Mouse (Mus musculus): ENCODE data around the gene Hnrnpa0. TPM values are rescaled to one million over a fixed set of nuclear protein-coding genes. Genes with fewer than 3 reads are reported as not detected.

Hnrnpa0 gene
- polyA plus RNA-seq (2015; fragmentation: Nextera tagmentation; extraction: Ambion mirVana) = 40.5 and 48.7 TPM in 2 replicates

- Histone ChIP-seq H3K27me3 (replicated peaks) (no peaks in the 10 kb centered on the region), H3K4me2 (peak within 1 kb of the TSS; percentile 75), H3K4me3 (peak within 1 kb of the TSS; percentile 51), H3K27ac (peak within 1 kb of the TSS; percentile 99), H3K4me1 (peaks cover 34% of the 10 kb centered on the region), H3K36me3 (replicated peaks) (no peaks in the 10 kb centered on the region), H3K9ac (peak within 1 kb of the TSS; percentile 95), H3K9me3 (no peaks in the 10 kb centered on the region)
- WGBS = under 1% methylated on average over 59 of the region's 62 CpGs
- peak; percentile 96 for ATAC-seq (replicated peaks)
Observed at GRCm38 (mm10) chr13:58128396-58128767, at the start of gene Hnrnpa0. TSS of gene Hnrnpa0 (minus strand) at chr13:58128556.

- Histone ChIP-seq H3K36me3 (replicated peaks) (peaks cover 16% of the 10 kb centered on the region; the same call in 1 of the 2 replicates), H3K4me1 (no peaks in the 10 kb centered on the region), H3K9ac (no peak overlapping the region), H3K4me3 (no peak overlapping the region), H3K27ac (no peak overlapping the region), H3K9me3 (no peaks in the 10 kb centered on the region), H3K4me2 (no peak overlapping the region), H3K27me3 (replicated peaks) (no peaks in the 10 kb centered on the region)
- ATAC-seq (replicated peaks) = no peak
- 81% methylated on average over 9 of the region's 9 CpGs for WGBS
Observed at GRCm38 (mm10) chr13:58177511-58178208, 49.3 kb upstream of the Hnrnpa0 start.

DNA sequence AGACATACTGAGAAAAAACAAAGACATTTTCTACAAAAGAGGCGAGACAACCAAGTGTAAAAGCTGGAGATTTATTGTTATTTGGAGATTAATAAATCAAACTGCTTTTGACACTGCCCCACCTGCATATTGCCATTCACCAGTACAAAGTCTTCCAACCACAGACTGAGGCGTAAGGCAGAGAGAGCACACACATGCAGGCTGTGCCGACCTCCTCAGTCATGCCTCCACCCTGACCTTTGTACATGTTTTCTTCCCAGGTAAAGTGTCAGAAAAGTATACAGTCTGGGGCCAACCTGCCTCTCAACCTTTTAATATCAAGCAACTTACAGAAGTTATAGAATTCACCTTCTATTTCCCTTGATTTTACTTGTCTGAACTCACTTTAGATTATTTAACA, 47.7 kb upstream of the Hnrnpa0 start:
- H3K9ac ChIP-seq = no peak overlapping the region
- peaks cover 16% of the 10 kb centered on the region; the same call in 1 of the 2 replicates for H3K36me3 ChIP-seq (replicated peaks)
- H3K4me1 ChIP-seq = no peaks in the 10 kb centered on the region
- H3K4me2 ChIP-seq = no peak overlapping the region
- no peaks in the 10 kb centered on the region for H3K9me3 ChIP-seq
- no peak overlapping the region for H3K4me3 ChIP-seq
- 98% methylated on average over 3 of the region's 3 CpGs for WGBS
- no peaks in the 10 kb centered on the region for H3K27me3 ChIP-seq (replicated peaks)
- ATAC-seq (replicated peaks) = no peak
- H3K27ac ChIP-seq = no peak overlapping the region

- H3K9me3 ChIP-seq = no peaks in the 10 kb centered on the region
- peaks cover 11% of the 10 kb centered on the region for H3K36me3 ChIP-seq (replicated peaks)
- H3K9ac ChIP-seq = no peak overlapping the region
- no peak overlapping the region for H3K4me3 ChIP-seq
- no peak for ATAC-seq (replicated peaks)
- H3K4me2 ChIP-seq = no peak overlapping the region
- H3K4me1 ChIP-seq = no peaks in the 10 kb centered on the region; the same call in 1 of the 2 replicates
- H3K27me3 ChIP-seq (replicated peaks) = no peaks in the 10 kb centered on the region
- no peak overlapping the region for H3K27ac ChIP-seq
Observed at GRCm38 (mm10) chr13:58168119-58168518, 39.8 kb upstream of the Hnrnpa0 start.

GRCm38 (mm10) chr13:58163343-58163742, 35.0 kb upstream of the Hnrnpa0 start:
- peaks cover 2% of the 10 kb centered on the region; the same call in 1 of the 2 replicates for H3K4me1 ChIP-seq

DNA sequence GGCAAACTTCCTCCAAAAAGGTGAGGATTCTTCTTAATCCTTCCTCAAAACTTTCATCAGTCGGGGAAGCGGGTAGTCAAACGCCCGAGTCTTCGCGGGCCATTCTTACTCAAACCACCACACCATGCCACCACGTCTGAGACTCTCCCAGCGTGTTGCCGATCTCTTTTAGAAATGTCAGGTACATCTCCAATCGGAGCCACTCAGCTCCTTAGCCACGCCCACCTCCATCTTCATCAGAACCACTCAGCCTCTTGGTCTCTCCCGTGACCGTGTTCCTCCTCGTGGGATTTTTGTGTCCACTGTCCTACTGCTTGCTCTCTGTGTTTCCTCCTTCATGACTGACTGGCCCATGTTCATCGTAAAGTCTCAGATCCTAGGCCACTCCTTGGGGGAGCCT, 32.4 kb upstream of the Hnrnpa0 start:
- H3K36me3 ChIP-seq (replicated peaks) = peaks cover 17% of the 10 kb centered on the region; the same call in 1 of the 2 replicates
- no peak overlapping the region for H3K4me2 ChIP-seq
- no peak overlapping the region for H3K9ac ChIP-seq
- no peak for ATAC-seq (replicated peaks)
- H3K4me3 ChIP-seq = no peak overlapping the region
- H3K27ac ChIP-seq = no peak overlapping the region
- 96% methylated on average over 15 of the region's 15 CpGs for WGBS
- H3K9me3 ChIP-seq = no peaks in the 10 kb centered on the region
- no peaks in the 10 kb centered on the region for H3K27me3 ChIP-seq (replicated peaks)
- peaks cover 15% of the 10 kb centered on the region for H3K4me1 ChIP-seq

More at GRCm38 (mm10) chr13:58163343-58163742, 35.0 kb upstream of the Hnrnpa0 start:
- Histone ChIP-seq H3K4me2 (no peak overlapping the region), H3K27me3 (replicated peaks) (no peaks in the 10 kb centered on the region), H3K27ac (no peak overlapping the region), H3K4me3 (no peak overlapping the region), H3K36me3 (replicated peaks) (peaks cover 17% of the 10 kb centered on the region; the same call in 1 of the 2 replicates), H3K9me3 (no peaks in the 10 kb centered on the region), H3K9ac (no peak overlapping the region)
- WGBS = 97% methylated on average over 12 of the region's 12 CpGs
- ATAC-seq (replicated peaks) = no peak

DNA sequence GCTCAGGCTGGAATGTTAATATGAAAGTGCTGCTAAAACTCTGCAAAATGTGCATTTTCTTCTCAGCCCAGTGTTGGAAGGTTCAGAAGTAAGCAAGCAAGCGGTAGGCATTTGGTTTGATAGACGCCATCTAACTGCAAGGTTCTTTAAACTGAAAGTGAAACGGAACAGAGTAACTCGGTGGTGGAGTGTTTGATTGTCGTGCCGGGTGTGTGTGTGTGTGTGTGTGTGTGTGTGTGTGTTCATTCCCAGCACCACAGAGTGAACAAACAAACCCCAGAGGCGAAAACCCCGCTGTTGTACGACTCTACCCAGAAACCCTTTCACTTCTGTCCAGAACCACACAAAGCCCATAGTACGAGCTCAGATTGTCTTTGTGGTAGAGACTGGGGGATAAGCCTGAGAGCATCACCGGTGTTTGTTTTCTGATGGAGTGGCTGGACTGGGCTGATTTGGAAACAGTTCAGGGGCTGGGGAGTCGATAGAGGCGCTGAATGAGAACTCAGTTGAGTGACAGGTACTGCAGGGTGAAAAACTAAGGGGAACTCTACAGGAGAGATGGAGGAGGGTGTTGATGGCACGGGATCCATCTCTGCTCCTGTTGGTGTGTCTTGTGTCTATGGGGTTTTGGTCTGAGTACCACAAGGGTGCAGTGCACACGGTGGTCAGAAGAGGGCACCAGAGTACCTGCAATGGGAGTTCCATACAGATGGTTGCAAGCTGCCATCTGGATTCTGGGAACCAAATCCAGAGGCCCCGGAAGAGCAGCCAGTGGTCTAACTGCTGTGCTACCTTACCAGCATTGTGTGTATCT, 29.9 kb upstream of the Hnrnpa0 start:
- no peaks in the 10 kb centered on the region for H3K9me3 ChIP-seq
- 7% methylated on average over 16 of the region's 16 CpGs for WGBS
- H3K4me2 ChIP-seq = peak overlapping the region; percentile 97
- peak overlapping the region; percentile 84 for H3K9ac ChIP-seq
- ATAC-seq (replicated peaks) = peak; percentile 43; the same call in 1 of the 2 replicates
- H3K27ac ChIP-seq = peak overlapping the region; percentile 77
- peaks cover 15% of the 10 kb centered on the region for H3K4me1 ChIP-seq
- H3K27me3 ChIP-seq (replicated peaks) = no peaks in the 10 kb centered on the region
- H3K36me3 ChIP-seq (replicated peaks) = peaks cover 11% of the 10 kb centered on the region; the same call in 1 of the 2 replicates
- peak overlapping the region; percentile 96 for H3K4me3 ChIP-seq

DNA sequence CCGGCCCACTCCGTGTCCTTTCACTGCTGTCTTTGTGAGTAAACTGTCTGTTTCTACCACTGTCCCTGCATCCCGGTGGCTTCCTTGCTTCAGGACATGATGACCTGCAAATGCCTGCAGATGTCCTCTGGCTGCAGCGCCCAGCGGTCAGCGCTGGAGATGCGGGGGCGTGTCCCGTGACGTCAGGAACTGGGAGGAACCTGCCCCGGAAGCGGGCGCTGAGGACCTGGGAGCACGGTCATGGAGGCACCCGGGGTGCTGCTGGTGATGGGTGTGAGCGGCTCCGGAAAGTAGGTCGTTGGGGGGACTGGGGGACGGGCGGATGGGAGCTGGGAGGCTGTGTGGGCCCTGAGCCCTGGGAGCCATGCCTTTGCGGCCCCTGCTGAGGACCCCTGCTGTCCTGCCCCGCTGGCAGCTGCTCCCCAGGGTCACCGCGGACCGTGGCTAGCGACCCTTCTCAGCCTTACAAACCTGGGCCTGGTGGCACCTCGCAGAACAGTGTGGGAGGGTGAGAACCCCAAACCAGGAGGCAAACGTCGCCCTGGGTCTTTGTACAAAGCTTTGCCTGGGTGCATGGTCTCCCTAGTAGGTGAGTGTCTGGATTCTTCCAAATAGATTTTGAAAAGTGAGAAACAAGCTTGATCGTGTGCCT, 29.2 kb upstream of the Hnrnpa0 start, which contains the start of gene Idnk:
Gene Idnk (plus strand): TSS at position 203 of the 652 bp plus-strand sequence.
- Histone ChIP-seq H3K9me3 (no peaks in the 10 kb centered on the region), H3K27me3 (replicated peaks) (no peaks in the 10 kb centered on the region), H3K4me3 (peak within 1 kb of the TSS; percentile 96), H3K9ac (peak within 1 kb of the TSS; percentile 84), H3K36me3 (replicated peaks) (peaks cover 11% of the 10 kb centered on the region; the same call in 1 of the 2 replicates), H3K4me2 (peak within 1 kb of the TSS; percentile 97), H3K4me1 (peaks cover 15% of the 10 kb centered on the region), H3K27ac (peak within 1 kb of the TSS; percentile 77)
- peak; percentile 93 for ATAC-seq (replicated peaks)
- under 1% methylated on average over 30 of the region's 30 CpGs for WGBS

DNA sequence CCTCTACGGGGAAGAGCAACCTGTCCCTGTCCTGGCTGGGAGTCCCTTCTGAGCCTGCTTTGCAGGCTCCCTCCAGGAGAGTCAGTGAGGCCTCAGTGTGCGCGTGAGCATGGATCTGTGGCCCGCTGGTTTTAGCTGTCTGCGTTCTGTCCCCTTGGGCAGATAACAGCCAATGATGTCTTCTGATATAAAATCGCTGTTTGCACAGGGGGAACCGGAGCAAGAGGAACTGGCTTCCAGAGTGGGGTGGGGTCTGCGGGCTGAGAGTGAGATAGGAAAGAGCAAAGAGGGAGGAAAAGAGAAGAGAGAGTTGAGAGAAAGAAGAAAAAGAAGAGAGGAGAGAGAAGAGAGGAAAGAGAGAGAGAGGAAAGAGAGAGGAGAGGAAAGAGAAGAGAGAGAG, 28.7 kb upstream of the Hnrnpa0 start:
- ATAC-seq (replicated peaks) = peak; percentile 28; the same call in 1 of the 2 replicates
- H3K4me1 ChIP-seq = peaks cover 15% of the 10 kb centered on the region
- H3K4me2 ChIP-seq = peak overlapping the region; percentile 97
- H3K9ac ChIP-seq = peak overlapping the region; percentile 84
- no peaks in the 10 kb centered on the region for H3K27me3 ChIP-seq (replicated peaks)
- H3K4me3 ChIP-seq = peak overlapping the region; percentile 96
- H3K9me3 ChIP-seq = no peaks in the 10 kb centered on the region
- WGBS = 18% methylated on average over 8 of the region's 8 CpGs
- H3K27ac ChIP-seq = peak overlapping the region; percentile 77
- H3K36me3 ChIP-seq (replicated peaks) = peaks cover 11% of the 10 kb centered on the region; the same call in 1 of the 2 replicates

DNA sequence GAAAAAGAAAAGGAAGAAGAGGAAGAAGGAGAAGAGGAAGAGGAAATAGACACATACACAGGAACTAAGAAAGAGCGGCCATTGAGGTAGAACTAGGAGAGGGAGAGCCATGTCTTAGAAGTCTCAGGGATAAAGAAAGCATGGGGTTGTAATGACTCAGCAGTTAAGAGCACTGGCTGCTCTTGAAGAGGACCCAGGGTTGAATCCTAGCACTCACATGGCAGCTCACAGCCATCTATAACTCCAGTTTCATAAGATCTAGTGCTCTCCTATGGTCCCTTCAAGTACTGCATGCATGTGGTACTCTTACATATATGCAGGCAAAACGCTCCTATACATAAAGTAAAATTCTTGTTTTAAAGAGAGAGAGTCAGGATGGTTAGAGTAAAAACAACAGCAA, 27.7 kb upstream of the Hnrnpa0 start:
- H3K4me1 ChIP-seq = peaks cover 15% of the 10 kb centered on the region
- H3K27ac ChIP-seq = no peak overlapping the region
- H3K9me3 ChIP-seq = no peaks in the 10 kb centered on the region
- WGBS = 91% methylated on average over 2 of the region's 2 CpGs
- ATAC-seq (replicated peaks) = no peak
- H3K9ac ChIP-seq = no peak overlapping the region
- no peak overlapping the region for H3K4me2 ChIP-seq
- no peak overlapping the region for H3K4me3 ChIP-seq
- peaks cover 5% of the 10 kb centered on the region; the same call in 1 of the 2 replicates for H3K36me3 ChIP-seq (replicated peaks)
- H3K27me3 ChIP-seq (replicated peaks) = no peaks in the 10 kb centered on the region

DNA sequence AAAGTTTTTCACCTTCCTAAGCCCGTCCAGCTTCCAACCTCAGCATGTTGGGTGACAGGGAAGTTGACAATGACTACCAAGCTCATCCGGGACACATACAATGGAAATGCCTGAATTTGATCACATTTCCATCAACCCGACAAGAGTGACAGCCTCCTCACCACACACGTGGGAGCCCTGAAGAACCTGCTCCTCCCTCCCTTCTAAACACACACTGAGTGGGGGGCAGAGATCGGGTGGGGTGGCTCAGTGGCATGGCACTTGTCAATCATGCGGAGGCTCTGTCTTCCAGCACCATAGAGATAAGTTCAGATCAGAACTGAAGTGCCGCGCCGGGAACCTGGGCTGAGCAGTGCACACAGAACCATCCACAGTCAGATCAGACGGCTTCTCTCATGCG, 22.1 kb upstream of the Hnrnpa0 start:
- Histone ChIP-seq H3K36me3 (replicated peaks) (no peaks in the 10 kb centered on the region), H3K4me1 (peaks cover 12% of the 10 kb centered on the region), H3K9ac (no peak overlapping the region), H3K4me2 (no peak overlapping the region), H3K27ac (no peak overlapping the region), H3K9me3 (no peaks in the 10 kb centered on the region), H3K27me3 (replicated peaks) (no peaks in the 10 kb centered on the region), H3K4me3 (no peak overlapping the region)
- ATAC-seq (replicated peaks) = no peak
- 79% methylated on average over 11 of the region's 11 CpGs for WGBS

GRCm38 (mm10) chr13:58149629-58150028, 21.3 kb upstream of the Hnrnpa0 start:
- H3K4me2 ChIP-seq = no peak overlapping the region
- no peaks in the 10 kb centered on the region for H3K36me3 ChIP-seq (replicated peaks)
- H3K27ac ChIP-seq = no peak overlapping the region
- no peaks in the 10 kb centered on the region for H3K9me3 ChIP-seq
- H3K27me3 ChIP-seq (replicated peaks) = no peaks in the 10 kb centered on the region
- WGBS = 88% methylated on average over 3 of the region's 3 CpGs
- ATAC-seq (replicated peaks) = no peak
- H3K4me3 ChIP-seq = no peak overlapping the region
- no peak overlapping the region for H3K9ac ChIP-seq
- peaks cover 12% of the 10 kb centered on the region for H3K4me1 ChIP-seq
